Mouse (Mus musculus) E14TG2a.4 (cell line): ENCODE data around the gene Mindy1.

Experiments
- CTCF ChIP-seq: conservative IDR thresholded peaks from 2 replicates; pipeline ENCODE4 v1.5.1; 2014; ENCODE audit warnings: low read length
- POU5F1 ChIP-seq: IDR thresholded peaks from 2 replicates; pipeline ENCODE4 v1.6.1; 2014; ENCODE audit warnings: low read length, borderline replicate concordance

DNA sequence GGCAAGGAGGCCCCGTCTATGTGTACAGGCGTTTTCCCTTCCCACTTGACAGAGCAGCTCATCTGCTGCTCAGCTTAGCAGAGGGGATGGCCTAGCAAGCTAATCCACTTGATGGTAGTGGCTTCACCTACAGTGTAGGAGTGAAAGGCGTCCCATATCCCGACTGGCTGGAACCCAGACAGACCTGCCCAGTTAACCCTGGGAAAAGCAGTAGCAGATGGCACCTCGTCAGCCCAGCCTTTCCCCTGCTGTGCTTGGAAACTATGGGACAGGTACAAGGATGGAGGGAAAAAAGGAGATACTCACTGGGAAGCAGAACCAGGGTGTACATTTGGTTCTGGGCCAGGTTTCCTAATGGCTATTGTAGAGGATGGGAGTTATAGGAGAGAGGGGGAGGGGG, 30.8 kb upstream of the Mindy1 start:
- TF ChIP-seq CTCF (no peak), POU5F1 (no peak)
